Mouse (Mus musculus) c-Kit-positive CD71-positive TER-119-negative erythroid progenitor cells, embryonic 14.5 days (primary cell): ENCODE results near the gene 3110001I22Rik.
A peak's percentile ranks its signal among the peaks of the same experiment; 100 is the strongest.
"Not testable (repeated sequence)": the region's sequence is repeated elsewhere in the genome, so short reads cannot be mapped to it uniquely, and the experiment has no call there.

Experiments used
- DNase-seq: peaks from one replicate; pipeline ENCODE4 v3.0.0-alpha.2; 2013; ENCODE audit warnings: low read depth

Gene 3110001I22Rik

GRCm38 (mm10) chr16:13671685-13672385, at the start of gene 3110001I22Rik, which contains the start of gene Bfar:
3110001I22Rik (plus strand) TSS chr16:13671929.
Bfar (plus strand) TSS chr16:13671858.
- peak; percentile 84 for DNase-seq

DNA sequence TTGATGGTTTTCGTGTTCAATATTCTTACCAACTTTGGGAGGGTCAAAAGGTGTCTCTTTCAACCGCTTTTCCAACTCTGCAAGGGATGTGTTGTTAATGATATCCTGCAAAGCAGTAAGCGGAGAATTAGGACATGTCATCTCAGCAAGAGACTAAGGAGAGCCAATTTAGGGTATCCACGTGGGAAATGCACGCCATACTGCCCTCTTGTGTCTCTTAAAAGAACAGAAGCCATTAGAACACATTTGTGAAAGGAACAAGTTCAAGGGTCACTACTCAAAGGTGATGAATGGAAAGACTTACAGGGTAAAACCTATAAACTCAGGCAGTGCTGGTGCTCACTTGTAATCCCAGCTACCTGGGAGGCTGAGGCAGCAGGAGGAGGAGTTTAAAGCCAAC, 43.4 kb upstream of the 3110001I22Rik start:
- DNase-seq, result no peak

DNA sequence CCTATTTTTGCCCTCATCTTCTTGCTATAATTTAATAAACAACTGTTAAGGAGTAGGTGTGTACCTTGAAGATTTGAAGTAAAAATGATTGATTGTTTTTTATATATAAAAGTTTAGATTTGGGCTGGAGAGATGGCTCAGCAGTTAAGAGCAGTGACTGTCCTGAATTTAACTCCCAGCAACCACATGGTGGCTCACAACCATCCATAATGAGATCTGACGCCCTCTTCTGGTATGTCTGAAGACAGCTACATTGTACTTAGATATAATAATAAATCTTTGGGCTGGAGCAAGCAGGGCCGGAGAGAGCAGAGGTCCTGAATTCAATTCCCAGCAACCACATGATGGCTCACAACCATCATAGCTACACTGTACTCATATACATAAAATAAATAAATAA, 33.5 kb upstream of the 3110001I22Rik start:
- not testable (repeated sequence) for DNase-seq

DNA sequence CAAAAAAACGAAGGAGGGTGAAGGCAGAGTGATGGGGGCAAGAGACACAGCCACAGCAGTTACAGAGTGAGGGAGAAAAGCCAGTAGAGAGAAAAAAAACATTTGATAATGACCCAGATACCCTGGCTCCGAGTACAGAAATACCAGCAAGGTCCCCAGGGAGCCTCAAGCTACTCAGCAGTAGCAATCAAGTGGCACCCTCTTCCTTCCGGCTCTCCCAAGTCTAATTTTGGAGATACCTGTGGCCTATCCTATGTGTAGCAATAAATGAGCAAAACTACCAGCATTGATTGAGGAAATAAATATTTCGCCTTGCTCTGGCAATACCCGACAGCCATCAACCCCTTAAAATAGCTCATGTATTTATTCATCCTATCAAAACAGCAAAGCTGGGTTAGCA, 32.2 kb upstream of the 3110001I22Rik start:
- no peak for DNase-seq

DNA sequence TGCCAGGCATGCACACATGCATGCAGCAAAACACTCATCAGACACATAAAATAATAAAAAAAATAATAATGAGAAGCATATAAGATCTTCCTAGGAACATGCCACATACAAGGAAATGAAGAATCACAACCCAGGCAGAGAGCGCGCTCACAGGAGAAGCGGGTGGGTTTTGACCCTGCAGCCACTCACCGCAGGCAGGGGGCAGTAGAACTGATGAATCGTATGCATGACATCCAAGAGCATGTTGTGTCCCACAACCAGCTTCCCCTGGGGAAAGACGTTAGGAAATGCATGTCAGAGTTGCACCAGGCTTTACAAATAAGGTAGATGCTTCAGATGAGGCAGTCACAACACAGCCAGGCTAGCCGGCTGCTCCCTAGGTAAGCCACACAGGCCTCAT, 31.7 kb upstream of the 3110001I22Rik start:
- DNase-seq, result no peak

GRCm38 (mm10) chr16:13644474-13644873, 27.3 kb upstream of the 3110001I22Rik start:
- no peak for DNase-seq

DNA sequence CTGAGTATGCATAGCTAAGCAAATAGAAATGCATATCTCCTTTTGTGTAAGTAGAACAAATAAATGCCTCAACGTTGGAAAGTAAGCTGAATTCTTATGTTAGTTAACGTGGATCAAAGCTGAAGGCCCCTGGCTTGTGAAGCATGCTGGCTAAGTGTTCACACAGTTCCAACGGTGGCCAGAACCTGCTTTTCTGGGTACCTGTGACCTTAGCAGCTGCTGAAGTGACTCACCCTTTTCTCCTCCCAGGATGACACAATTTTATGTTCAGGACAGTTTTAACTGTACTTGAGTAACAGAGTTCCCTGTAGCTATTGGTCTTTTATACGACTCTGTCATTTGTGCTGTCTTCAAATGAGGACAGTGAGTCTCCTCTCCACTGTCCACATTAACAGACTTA, 25.8 kb upstream of the 3110001I22Rik start:
- no peak for DNase-seq

DNA sequence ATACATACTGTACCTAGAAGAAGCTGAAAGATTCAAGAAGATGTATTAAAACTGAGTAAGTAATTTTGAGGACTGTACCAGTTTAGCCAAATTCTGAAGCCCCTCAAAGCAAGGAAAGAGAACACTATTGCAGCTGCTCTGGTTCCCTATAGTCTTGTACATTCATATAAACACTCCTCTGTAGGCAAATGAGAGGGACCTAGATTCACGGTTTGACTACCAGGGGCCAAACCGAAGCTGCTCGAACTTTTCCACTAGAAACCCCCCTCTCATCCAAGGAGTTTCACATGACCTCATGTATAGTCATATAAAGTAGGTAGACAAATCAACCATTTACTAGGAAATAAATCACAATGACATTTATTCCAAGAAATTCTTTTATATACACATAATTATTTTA, 12.8 kb upstream of the 3110001I22Rik start:
- DNase-seq, result no peak

DNA sequence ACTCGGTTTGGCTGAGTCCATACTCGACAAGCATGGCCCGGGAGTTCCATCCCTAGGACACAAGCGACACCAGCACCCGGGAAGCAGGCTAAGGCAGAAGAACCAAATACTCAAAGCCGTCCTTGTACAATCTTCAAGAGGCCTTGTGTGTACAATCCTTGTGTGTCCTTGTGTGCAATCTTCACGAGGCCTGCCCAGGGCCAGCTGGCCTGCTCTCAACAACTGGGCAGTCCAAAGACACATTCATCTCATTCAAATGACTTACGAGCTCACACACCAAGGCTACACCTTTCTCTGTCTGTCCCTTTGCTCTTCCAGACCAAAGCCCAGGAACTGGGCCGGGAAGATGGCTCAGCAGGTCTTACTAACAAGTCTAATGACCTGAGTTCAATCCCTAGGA, 11.0 kb upstream of the 3110001I22Rik start:
- DNase-seq, result no peak

DNA sequence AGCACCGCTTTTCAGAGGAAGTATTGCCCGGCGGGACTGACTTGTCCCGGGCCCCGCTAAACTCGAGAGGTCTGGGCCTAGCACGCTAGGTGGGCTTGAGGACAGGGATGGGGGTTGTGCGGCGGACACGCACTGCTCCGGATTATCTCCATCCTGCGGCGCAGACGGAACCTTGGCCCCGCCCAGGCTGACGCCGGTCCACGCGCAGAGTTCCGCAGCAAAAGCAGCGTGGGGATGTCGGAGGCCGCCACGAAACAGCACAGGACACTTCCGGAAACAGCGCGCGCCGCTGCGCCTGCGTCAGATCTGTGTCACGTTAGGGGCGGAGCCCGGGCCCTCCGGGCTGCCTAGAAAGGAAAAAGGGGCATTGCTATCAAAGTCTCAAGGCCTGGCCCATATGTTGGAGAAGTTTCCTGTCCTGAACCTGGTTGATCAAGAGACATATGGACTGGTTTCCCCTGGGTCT, 3.8 kb upstream of the 3110001I22Rik start, which contains the start of gene Parn:
TSS of gene Parn (minus strand) at position 293 of the 466 bp plus-strand sequence.
- peak; percentile 88 for DNase-seq

- DNase-seq, result peak; percentile 56
Observed at GRCm38 (mm10) chr16:13668402-13669108, 3.2 kb upstream of the 3110001I22Rik start.

DNA sequence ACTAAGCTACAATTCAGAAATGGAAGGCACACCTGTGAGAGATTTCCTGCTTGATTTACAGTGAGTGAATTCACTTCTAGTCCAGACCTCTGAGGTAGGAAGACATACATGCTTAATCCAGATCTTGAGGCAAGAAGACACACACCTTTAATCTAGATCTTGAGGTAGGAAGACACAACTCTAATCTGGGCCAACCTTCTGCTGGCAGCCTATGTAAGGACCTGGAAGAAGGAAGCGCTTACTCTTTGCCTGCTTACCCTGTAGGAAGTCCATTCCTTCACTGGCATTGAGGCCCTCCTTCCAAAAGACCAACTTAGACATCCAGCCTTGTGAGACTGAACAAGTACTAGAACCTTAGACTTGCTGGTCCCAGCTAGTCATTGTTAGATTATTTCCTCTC, 2.4 kb upstream of the 3110001I22Rik start:
- no peak for DNase-seq

DNA sequence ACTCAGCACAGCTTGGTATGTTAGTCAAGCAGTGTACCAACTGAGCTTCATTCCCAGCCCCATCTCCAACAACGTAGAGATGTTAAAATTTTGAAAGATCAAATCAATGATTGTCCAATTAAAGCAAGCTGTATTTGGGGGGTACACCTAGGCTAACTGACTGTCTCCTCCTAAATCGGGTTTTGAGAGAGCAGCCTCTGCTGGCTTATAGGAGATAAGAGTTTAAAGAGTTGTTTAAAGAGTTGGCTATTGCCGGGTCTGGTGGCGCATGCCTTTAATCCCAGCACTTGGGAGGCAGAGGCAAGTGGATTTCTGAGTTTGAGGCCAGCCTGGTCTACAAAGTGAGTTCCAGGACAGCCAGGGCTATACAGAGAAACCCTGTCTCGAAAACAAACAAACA, 833 bp upstream of the 3110001I22Rik start:
- DNase-seq, result not testable (repeated sequence)

DNA sequence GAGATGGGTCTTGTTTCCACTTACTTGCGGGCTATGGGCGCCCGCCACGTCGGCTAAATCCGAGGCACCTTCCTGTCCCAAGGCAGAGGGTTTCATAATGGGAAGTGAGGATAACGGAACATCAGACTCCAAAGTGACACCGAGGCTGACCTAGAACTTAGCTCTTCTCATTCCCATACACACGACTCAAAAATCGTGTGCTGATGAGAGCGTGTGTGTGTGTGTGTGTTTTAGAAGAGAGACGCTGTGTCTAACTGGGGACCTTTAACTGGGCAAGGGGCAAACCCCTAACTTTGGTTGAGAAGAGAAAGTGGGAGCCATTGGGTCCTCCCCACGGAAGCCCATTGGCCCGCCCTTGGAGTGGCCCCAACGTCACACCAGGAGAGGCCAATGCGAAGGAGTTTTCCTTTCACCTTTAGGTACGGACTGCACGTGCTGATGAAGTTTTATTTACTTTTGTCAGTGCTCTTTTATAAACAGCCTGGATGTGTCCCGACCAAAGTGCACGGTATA, 713 bp downstream of the 3110001I22Rik start:
- DNase-seq, result peak; percentile 84

DNA sequence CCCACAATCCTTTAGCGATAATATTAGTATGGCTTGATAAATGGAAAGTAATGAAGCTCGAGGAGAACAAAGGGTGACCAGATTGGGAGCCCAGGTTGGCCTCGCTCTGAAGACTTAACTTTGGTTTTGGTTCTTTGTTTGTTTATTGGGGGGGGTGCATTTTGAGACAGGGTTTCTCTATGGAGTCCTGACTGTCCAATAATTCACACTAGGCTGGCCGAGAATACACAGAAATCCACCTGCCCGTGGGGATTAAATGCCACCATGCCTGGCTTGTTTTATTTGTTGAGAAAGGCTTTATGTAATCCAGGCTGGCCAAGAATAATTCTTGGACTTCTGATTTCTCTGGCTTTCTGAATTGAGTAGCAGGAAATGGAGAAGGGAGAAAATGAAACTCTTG, 1.4 kb downstream of the 3110001I22Rik start:
- no peak for DNase-seq

- no peak for DNase-seq
Observed at GRCm38 (mm10) chr16:13674511-13674910, 2.8 kb downstream of the 3110001I22Rik start.

DNA sequence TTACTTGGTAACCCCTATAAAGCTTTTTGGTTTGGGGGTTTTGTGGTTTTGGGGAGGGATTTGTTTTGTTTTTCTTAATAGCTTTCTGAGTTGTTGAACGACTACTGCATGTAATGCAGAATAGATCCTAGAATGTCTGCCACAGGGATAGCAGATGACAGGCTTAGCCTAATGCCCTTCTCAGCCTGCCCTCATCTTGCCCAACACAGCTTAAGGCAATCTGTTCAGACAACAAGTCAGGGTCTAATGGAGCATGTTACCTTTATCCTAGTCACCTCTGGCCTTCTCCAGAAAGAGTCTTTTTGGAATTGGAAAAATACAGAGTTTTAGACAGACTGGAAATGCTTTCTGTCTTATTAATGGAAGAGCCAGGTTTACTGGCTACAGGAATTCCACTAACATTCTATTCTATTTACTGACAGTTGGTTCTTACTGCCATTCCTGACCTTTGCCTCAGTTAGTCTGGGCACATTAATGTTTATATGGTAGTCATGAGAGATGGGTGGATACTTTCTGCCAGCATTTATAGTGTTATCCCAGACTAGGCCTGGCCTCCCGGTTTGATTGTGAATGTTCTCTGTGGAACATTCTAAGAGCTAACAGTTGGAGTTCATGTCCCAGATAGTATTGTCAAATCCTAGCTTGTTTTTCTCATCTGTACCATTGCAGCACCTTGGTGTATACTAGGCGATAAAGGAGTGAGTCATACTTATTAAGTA, 7.0 kb downstream of the 3110001I22Rik start:
- DNase-seq, result no peak

DNA sequence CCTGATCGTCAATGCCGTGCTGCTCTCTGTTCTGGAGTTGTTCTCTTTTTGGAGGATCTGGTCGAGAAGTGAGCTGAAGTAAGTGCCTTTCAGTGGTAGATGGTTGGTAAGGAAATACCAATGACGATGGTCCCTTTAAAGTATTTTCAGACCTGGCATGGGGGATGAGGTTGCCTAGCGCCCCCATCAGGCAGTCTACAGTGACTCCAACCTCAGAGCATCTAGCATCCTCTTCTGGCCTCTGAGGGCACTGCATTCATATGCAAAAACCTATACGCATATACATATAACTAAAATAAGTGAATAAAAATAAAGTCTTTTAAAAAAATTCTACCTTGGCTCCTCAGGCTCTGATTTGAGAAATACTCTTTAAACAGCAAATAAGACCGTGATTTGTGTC, 27.3 kb downstream of the 3110001I22Rik start:
- no peak for DNase-seq

- DNase-seq, result no peak
Observed at GRCm38 (mm10) chr16:13702184-13702583, 30.5 kb downstream of the 3110001I22Rik start.

- no peak for DNase-seq
Observed at GRCm38 (mm10) chr16:13704676-13705075, 32.9 kb downstream of the 3110001I22Rik start.

GRCm38 (mm10) chr16:13714910-13715309, 43.2 kb downstream of the 3110001I22Rik start:
- DNase-seq, result no peak

- no peak for DNase-seq
Observed at GRCm38 (mm10) chr16:13716821-13717553, 45.3 kb downstream of the 3110001I22Rik start.
